Mouse (Mus musculus) ES-Bruce4 (cell line): ENCODE measurements around the gene Ndrg3. TPM values are rescaled to one million over a fixed set of nuclear protein-coding genes. Genes with fewer than 3 reads are reported as not detected.

ENCODE experiments used
- H3K27ac ChIP-seq: 2 replicates; pipeline ENCODE4 v1.5.1; 2012; ENCODE audit warnings: low read length, inconsistent platforms; ENCODE audit not compliant: insufficient read depth
- H3K27me3 ChIP-seq: 2 replicates; pipeline ENCODE4 v1.6.1; 2012; ENCODE audit warnings: mild to moderate bottlenecking, low read length, inconsistent platforms; ENCODE audit not compliant: control insufficient read depth, poor library complexity, insufficient read depth, severe bottlenecking
- H3K36me3 ChIP-seq: 2 replicates; pipeline ENCODE4 v1.6.1; 2012; ENCODE audit warnings: inconsistent platforms, mild to moderate bottlenecking, low read length, moderate library complexity; ENCODE audit not compliant: control insufficient read depth, poor library complexity, insufficient read depth, severe bottlenecking
- H3K4me1 ChIP-seq: one replicate; pipeline ENCODE4 v1.8.1; 2011; ENCODE audit warnings: low read length; ENCODE audit not compliant: control insufficient read depth, insufficient read depth
- H3K4me3 ChIP-seq: 2 replicates; pipeline ENCODE4 v1.5.1; 2011; ENCODE audit warnings: low read depth, mild to moderate bottlenecking, low read length
- H3K9ac ChIP-seq: 2 replicates; pipeline ENCODE4 v1.6.1; 2012; ENCODE audit warnings: low read depth, mild to moderate bottlenecking, inconsistent platforms; ENCODE audit not compliant: poor library complexity, severe bottlenecking
- H3K9me3 ChIP-seq: replicated peaks from 2 replicates; pipeline ENCODE4 v1.6.1; 2012; ENCODE audit warnings: mild to moderate bottlenecking, low read length, inconsistent platforms; ENCODE audit not compliant: control insufficient read depth, poor library complexity, insufficient read depth, severe bottlenecking
- CTCF ChIP-seq: IDR thresholded peaks from one replicate; pipeline ENCODE4 v1.8.1; 2011; ENCODE audit warnings: low read depth, low read length
- EP300 ChIP-seq: IDR thresholded peaks from 2 replicates; pipeline ENCODE4 v1.6.1; 2011; ENCODE audit warnings: low read depth, low read length; ENCODE audit not compliant: insufficient read depth
- POLR2A ChIP-seq: IDR thresholded peaks from one replicate; pipeline ENCODE4 v1.8.1; 2011; ENCODE audit warnings: low read length; ENCODE audit not compliant: insufficient read depth
- polyA plus RNA-seq: library from polyadenylated mRNA; stranded (reverse); fragments of >200 nt; gene quantifications from 2 replicates; pipeline ENCODE4 v1.2.4, GENCODE M21; 2011; ENCODE audit warnings: low read depth; ENCODE audit not compliant: missing spikeins, insufficient read depth, insufficient read length

Gene Ndrg3
- polyA plus RNA-seq, 1 experiment = 56.8 TPM

GRCm38 (mm10) chr2:157019228-157019627, 27.4 kb upstream of the Ndrg3 start:
- no peaks in the 10 kb centered on the region for H3K4me1 ChIP-seq
- H3K9ac ChIP-seq = no peak overlapping the region
- H3K27me3 ChIP-seq = no peaks in the 10 kb centered on the region
- H3K27ac ChIP-seq = no peak overlapping the region
- no peak for TF ChIP-seq CTCF
- no peak for TF ChIP-seq POLR2A
- TF ChIP-seq EP300 = no peak
- H3K4me3 ChIP-seq = no peak overlapping the region
- H3K9me3 ChIP-seq = no peaks in the 10 kb centered on the region
- no peaks in the 10 kb centered on the region for H3K36me3 ChIP-seq

GRCm38 (mm10) chr2:157016529-157017270, 24.8 kb upstream of the Ndrg3 start:
- Histone ChIP-seq H3K9ac (no peak overlapping the region), H3K9me3 (no peaks in the 10 kb centered on the region), H3K27ac (no peak overlapping the region), H3K4me3 (no peak overlapping the region), H3K36me3 (no peaks in the 10 kb centered on the region), H3K27me3 (no peaks in the 10 kb centered on the region), H3K4me1 (no peaks in the 10 kb centered on the region)
- TF ChIP-seq EP300 (no peak), CTCF (no peak), POLR2A (no peak)

- TF ChIP-seq EP300 = no peak
- TF ChIP-seq CTCF = no peak
- no peak for TF ChIP-seq POLR2A
- Histone ChIP-seq H3K4me1 (no peaks in the 10 kb centered on the region), H3K4me3 (no peak overlapping the region), H3K36me3 (no peaks in the 10 kb centered on the region), H3K9me3 (no peaks in the 10 kb centered on the region), H3K27ac (no peak overlapping the region), H3K9ac (no peak overlapping the region), H3K27me3 (no peaks in the 10 kb centered on the region)
These were observed 20.5 kb upstream of the Ndrg3 start for GRCm38 (mm10) chr2:157012341-157012740.

GRCm38 (mm10) chr2:157010634-157011310, 18.9 kb upstream of the Ndrg3 start:
- Histone ChIP-seq H3K4me1 (no peaks in the 10 kb centered on the region), H3K4me3 (no peak overlapping the region), H3K36me3 (no peaks in the 10 kb centered on the region), H3K9ac (no peak overlapping the region), H3K27ac (no peak overlapping the region), H3K9me3 (no peaks in the 10 kb centered on the region), H3K27me3 (no peaks in the 10 kb centered on the region)
- TF ChIP-seq EP300 (no peak), POLR2A (no peak), CTCF (no peak)

GRCm38 (mm10) chr2:157010121-157010520, 18.3 kb upstream of the Ndrg3 start:
- H3K4me3 ChIP-seq = no peak overlapping the region
- H3K27me3 ChIP-seq = no peaks in the 10 kb centered on the region
- TF ChIP-seq EP300 (no peak), POLR2A (no peak), CTCF (no peak)
- H3K9ac ChIP-seq = no peak overlapping the region
- no peak overlapping the region for H3K27ac ChIP-seq
- 0 out of 2 replicates have a peak, but pooled peaks cover 1% of the 10 kb centered on the region for H3K36me3 ChIP-seq
- H3K4me1 ChIP-seq = no peaks in the 10 kb centered on the region
- H3K9me3 ChIP-seq = no peaks in the 10 kb centered on the region

- Histone ChIP-seq H3K9ac (no peak overlapping the region), H3K27ac (no peak overlapping the region), H3K4me1 (no peaks in the 10 kb centered on the region), H3K27me3 (no peaks in the 10 kb centered on the region), H3K9me3 (no peaks in the 10 kb centered on the region), H3K4me3 (no peak overlapping the region), H3K36me3 (peaks cover 7% of the 10 kb centered on the region; the same call in 1 of the 2 replicates)
- TF ChIP-seq CTCF (no peak), POLR2A (no peak)
These were observed 16.7 kb upstream of the Ndrg3 start for GRCm38 (mm10) chr2:157008509-157008908.
